Mouse (Mus musculus) E14TG2a.4 (cell line): ENCODE results near the gene Elmod3.

Experiments
- H3K27me3 ChIP-seq: 2 replicates; pipeline ENCODE4 v1.6.1; 2014; ENCODE audit warnings: low read length, control low read depth; ENCODE audit not compliant: insufficient read depth
- H3K36me3 ChIP-seq: 2 replicates; pipeline ENCODE4 v1.6.1; 2014; ENCODE audit warnings: low read length, control low read depth; ENCODE audit not compliant: insufficient read depth
- H3K4me1 ChIP-seq: replicated peaks from 2 replicates; pipeline ENCODE4 v1.6.1; 2014; ENCODE audit warnings: low read depth, low read length, control low read depth
- H3K4me3 ChIP-seq: replicated peaks from 2 replicates; pipeline ENCODE4 v1.5.1; 2014; ENCODE audit warnings: mild to moderate bottlenecking, low read length
- H3K9me3 ChIP-seq: 2 replicates; pipeline ENCODE4 v1.6.1; 2014; ENCODE audit warnings: low read length, control low read depth
- CTCF ChIP-seq: conservative IDR thresholded peaks from 2 replicates; pipeline ENCODE4 v1.5.1; 2014; ENCODE audit warnings: low read length
- NANOG ChIP-seq: IDR thresholded peaks from 2 replicates; pipeline ENCODE4 v1.6.1; 2014; ENCODE audit warnings: borderline replicate concordance, low read length, mixed read lengths
- POU5F1 ChIP-seq: IDR thresholded peaks from 2 replicates; pipeline ENCODE4 v1.6.1; 2014; ENCODE audit warnings: low read length, borderline replicate concordance

Gene Elmod3

GRCm38 (mm10) chr6:72552171-72553078, 45.8 kb downstream of the Elmod3 start:
- Histone ChIP-seq H3K36me3 (no peaks in the 10 kb centered on the region), H3K27me3 (peaks cover 33% of the 10 kb centered on the region), H3K4me1 (peaks cover 71% of the 10 kb centered on the region), H3K9me3 (no peaks in the 10 kb centered on the region), H3K4me3 (peak overlapping the region; percentile 66)
- TF ChIP-seq POU5F1 (no peak), NANOG (no peak), CTCF (no peak)

- Histone ChIP-seq H3K36me3 (no peaks in the 10 kb centered on the region), H3K4me3 (no peak overlapping the region), H3K9me3 (no peaks in the 10 kb centered on the region), H3K27me3 (peaks cover 29% of the 10 kb centered on the region), H3K4me1 (peaks cover 67% of the 10 kb centered on the region)
- TF ChIP-seq POU5F1 = no peak
- no peak for TF ChIP-seq NANOG
- TF ChIP-seq CTCF = no peak
Measured at GRCm38 (mm10) chr6:72550503-72551100, 47.6 kb downstream of the Elmod3 start.

- TF ChIP-seq NANOG (no peak), CTCF (no peak), POU5F1 (no peak)
- Histone ChIP-seq H3K27me3 (peaks cover 23% of the 10 kb centered on the region), H3K4me1 (peaks cover 67% of the 10 kb centered on the region), H3K9me3 (no peaks in the 10 kb centered on the region), H3K4me3 (no peak overlapping the region), H3K36me3 (no peaks in the 10 kb centered on the region)
Measured at GRCm38 (mm10) chr6:72550025-72550424, 48.2 kb downstream of the Elmod3 start.

- peak overlapping the region; percentile 43; the same call in 1 of the 2 replicates for H3K4me3 ChIP-seq
- H3K27me3 ChIP-seq = peaks cover 18% of the 10 kb centered on the region
- H3K9me3 ChIP-seq = no peaks in the 10 kb centered on the region
- H3K4me1 ChIP-seq = peaks cover 74% of the 10 kb centered on the region
- no peaks in the 10 kb centered on the region for H3K36me3 ChIP-seq
- TF ChIP-seq NANOG (no peak), POU5F1 (no peak), CTCF (no peak)
Measured at GRCm38 (mm10) chr6:72549041-72549580, 49.1 kb downstream of the Elmod3 start.

GRCm38 (mm10) chr6:72547862-72548261, 50.4 kb downstream of the Elmod3 start:
- Histone ChIP-seq H3K36me3 (no peaks in the 10 kb centered on the region), H3K4me3 (no peak overlapping the region), H3K4me1 (peaks cover 74% of the 10 kb centered on the region), H3K9me3 (no peaks in the 10 kb centered on the region), H3K27me3 (peaks cover 26% of the 10 kb centered on the region)
- no peak for TF ChIP-seq CTCF
- no peak for TF ChIP-seq POU5F1
- TF ChIP-seq NANOG = no peak

GRCm38 (mm10) chr6:72547121-72547520, 51.1 kb downstream of the Elmod3 start:
- no peaks in the 10 kb centered on the region for H3K36me3 ChIP-seq
- TF ChIP-seq NANOG = no peak
- TF ChIP-seq POU5F1 = no peak
- TF ChIP-seq CTCF = peak; percentile 82

GRCm38 (mm10) chr6:72545377-72545776, 52.8 kb downstream of the Elmod3 start:
- peaks cover 4% of the 10 kb centered on the region; the same call in 1 of the 2 replicates for H3K9me3 ChIP-seq
- no peaks in the 10 kb centered on the region for H3K36me3 ChIP-seq
- H3K4me1 ChIP-seq = peaks cover 54% of the 10 kb centered on the region
- peaks cover 18% of the 10 kb centered on the region for H3K27me3 ChIP-seq
- TF ChIP-seq NANOG = no peak
- TF ChIP-seq CTCF = no peak
- TF ChIP-seq POU5F1 = no peak
- no peak overlapping the region for H3K4me3 ChIP-seq

More at GRCm38 (mm10) chr6:72547121-72547520, 51.1 kb downstream of the Elmod3 start:
- H3K4me1 ChIP-seq = peaks cover 69% of the 10 kb centered on the region
- no peak overlapping the region for H3K4me3 ChIP-seq
- H3K9me3 ChIP-seq = no peaks in the 10 kb centered on the region
- H3K27me3 ChIP-seq = peaks cover 26% of the 10 kb centered on the region

GRCm38 (mm10) chr6:72544283-72544987, 53.8 kb downstream of the Elmod3 start, which contains the start of gene Capg:
Gene Capg (plus strand): TSS chr6:72544391.
- peak within 1 kb of the TSS; percentile 73 for H3K4me3 ChIP-seq
- peaks cover 4% of the 10 kb centered on the region; the same call in 1 of the 2 replicates for H3K9me3 ChIP-seq
- peaks cover 9% of the 10 kb centered on the region; the same call in 1 of the 2 replicates for H3K27me3 ChIP-seq
- TF ChIP-seq POU5F1 = no peak
- no peak for TF ChIP-seq NANOG
- no peak for TF ChIP-seq CTCF
- no peaks in the 10 kb centered on the region for H3K36me3 ChIP-seq
- peaks cover 45% of the 10 kb centered on the region for H3K4me1 ChIP-seq
